Mouse (Mus musculus): ENCODE measurements around the gene Add1. TPM values are rescaled to one million over a fixed set of nuclear protein-coding genes. Genes with fewer than 3 reads are reported as not detected.

The Add1 gene
- polyA plus RNA-seq (2011; ENCODE audit: insufficient read depth, insufficient read length, low replicate concordance, missing spikeins) = 160 and 163 TPM in 2 replicates

DNA sequence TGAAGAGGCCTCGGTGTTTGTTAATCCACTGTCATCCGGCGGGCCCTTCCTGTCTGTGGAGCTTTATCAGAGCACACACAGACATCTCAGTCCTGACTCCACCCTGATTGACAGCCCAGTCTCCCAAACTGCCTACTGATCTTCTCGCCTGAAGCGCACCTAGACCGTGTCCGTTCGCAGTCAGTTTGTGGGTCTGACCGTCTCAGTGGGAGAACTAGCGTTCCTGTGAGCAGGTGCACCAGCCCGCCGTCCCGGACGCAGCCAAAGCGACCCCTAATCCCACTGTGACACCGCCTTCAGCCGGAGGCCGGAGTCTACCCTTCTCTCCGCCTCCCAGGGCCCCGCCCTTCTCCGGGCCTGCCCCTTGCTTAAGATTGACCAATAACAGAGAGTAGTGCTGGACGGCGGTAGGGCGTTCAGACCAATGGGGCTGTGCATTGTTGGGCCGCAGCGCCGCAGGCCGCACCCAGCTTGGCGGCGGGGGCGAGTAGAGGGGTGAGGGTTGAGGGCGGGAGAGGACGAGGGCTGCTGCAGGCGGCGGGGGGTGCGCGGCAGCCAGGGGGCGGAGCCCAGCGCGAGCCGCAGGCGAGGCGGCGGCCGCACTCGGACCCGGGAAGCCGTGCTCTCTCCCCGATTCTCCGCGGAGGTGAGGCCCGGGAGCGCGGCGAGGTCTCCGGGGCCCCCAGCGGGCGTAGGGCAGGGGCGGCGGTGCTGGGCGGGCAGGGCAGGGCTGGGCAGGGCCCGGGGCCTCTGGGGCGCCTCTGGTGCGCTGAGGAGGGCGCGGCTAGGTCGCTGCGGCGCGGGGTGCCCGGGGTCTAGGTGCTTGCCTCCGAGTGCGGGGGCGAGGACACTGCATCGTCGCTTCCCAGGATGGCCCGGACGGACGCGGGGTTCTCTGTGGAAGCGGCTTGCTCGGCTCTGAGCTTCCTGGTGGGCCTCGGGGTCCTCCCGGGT lies at the start of gene Add1:
Gene Add1, plus strand, starts transcription at position 397 of the 954 bp plus-strand sequence.
- peak within 1 kb of the TSS; percentile 96 for H3K27ac ChIP-seq (ENCODE audit: control insufficient read depth, insufficient read depth, low read depth, low read length, poor library complexity)
- H3K4me1 ChIP-seq (ENCODE audit: control insufficient read depth, insufficient read depth, low read length) = peaks cover 2% of the 10 kb centered on the region
- peak within 1 kb of the TSS; percentile 83 for H3K4me3 ChIP-seq (replicated peaks; ENCODE audit: control insufficient read depth, low read depth, low read length)
- TF ChIP-seq POLR2A (IDR thresholded peaks at IDR 0.05; ENCODE audit: borderline replicate concordance, control insufficient read depth, low read depth, low read length) = peak; percentile 89
- no peak; the same call in 1 of the 2 replicates for TF ChIP-seq CTCF (IDR thresholded peaks at IDR 0.05; ENCODE audit: control insufficient read depth, insufficient read depth, low read length)
- WGBS = under 1% methylated on average over 82 of the region's 84 CpGs

DNA sequence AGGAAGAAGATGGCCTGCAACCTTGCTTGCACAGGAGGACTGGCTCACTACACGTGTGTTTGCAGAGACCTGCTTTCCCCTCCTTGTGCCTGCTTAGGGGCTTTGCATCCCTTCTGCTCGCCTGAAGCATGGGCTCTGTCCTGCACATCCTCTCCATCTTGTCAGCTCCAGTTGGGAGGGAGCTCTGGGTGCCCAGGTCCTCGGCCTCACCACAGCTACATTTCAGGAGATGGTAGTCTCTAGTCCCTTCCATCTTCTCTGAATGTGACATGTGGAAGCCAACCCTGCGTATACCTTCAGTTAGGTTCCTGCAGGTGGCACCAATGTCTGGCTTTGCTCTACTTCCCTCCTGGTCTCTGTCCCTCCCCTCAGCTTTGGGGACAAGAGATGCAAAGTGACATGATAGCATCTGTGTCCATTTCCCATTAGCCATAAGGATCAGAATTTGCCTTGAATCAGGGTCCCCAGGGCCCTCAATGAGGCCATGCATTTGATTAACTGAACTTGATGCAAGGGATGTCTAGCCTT lies 49.4 kb upstream of the Add1 start:
- H3K27ac ChIP-seq (ENCODE audit: control insufficient read depth, insufficient read depth, low read depth, low read length, poor library complexity) = no peak overlapping the region; the same call in 1 of the 2 replicates
- no peak overlapping the region for H3K4me3 ChIP-seq (replicated peaks; ENCODE audit: control insufficient read depth, low read depth, low read length)
- TF ChIP-seq CTCF (IDR thresholded peaks at IDR 0.05; ENCODE audit: control insufficient read depth, insufficient read depth, low read length) = peak; percentile 70; the same call in 1 of the 2 replicates
- no peak for TF ChIP-seq POLR2A (IDR thresholded peaks at IDR 0.05; ENCODE audit: borderline replicate concordance, control insufficient read depth, low read depth, low read length)
- peaks cover 11% of the 10 kb centered on the region for H3K4me1 ChIP-seq (ENCODE audit: control insufficient read depth, insufficient read depth, low read length)
- 56% methylated on average over 4 of the region's 4 CpGs for WGBS

DNA sequence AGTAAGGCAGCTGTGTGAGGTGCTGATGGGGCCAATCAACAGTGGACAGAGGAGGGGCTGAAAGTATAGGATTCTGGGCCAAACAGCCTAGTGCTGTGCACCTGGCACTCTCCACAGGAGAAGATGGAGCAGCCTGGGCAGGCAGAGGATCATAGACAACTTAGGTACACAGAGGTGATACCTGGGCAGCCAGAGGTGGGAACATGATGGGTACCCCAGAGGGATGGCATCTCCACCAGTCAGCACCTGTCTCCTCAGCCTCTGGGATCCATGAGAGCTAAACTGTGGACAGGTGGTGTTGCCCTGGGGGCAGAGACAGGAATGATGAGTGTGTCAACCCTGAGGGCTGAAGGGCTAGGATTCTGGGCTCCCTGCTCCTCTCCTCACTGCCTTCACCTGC lies 49.0 kb upstream of the Add1 start:
- H3K27ac ChIP-seq (ENCODE audit: control insufficient read depth, insufficient read depth, low read depth, low read length, poor library complexity) = peak overlapping the region; percentile 32
- no peak overlapping the region for H3K4me3 ChIP-seq (replicated peaks; ENCODE audit: control insufficient read depth, low read depth, low read length)
- TF ChIP-seq CTCF (IDR thresholded peaks at IDR 0.05; ENCODE audit: control insufficient read depth, insufficient read depth, low read length) (no peak), POLR2A (IDR thresholded peaks at IDR 0.05; ENCODE audit: borderline replicate concordance, control insufficient read depth, low read depth, low read length) (no peak)
- peaks cover 11% of the 10 kb centered on the region for H3K4me1 ChIP-seq (ENCODE audit: control insufficient read depth, insufficient read depth, low read length)

DNA sequence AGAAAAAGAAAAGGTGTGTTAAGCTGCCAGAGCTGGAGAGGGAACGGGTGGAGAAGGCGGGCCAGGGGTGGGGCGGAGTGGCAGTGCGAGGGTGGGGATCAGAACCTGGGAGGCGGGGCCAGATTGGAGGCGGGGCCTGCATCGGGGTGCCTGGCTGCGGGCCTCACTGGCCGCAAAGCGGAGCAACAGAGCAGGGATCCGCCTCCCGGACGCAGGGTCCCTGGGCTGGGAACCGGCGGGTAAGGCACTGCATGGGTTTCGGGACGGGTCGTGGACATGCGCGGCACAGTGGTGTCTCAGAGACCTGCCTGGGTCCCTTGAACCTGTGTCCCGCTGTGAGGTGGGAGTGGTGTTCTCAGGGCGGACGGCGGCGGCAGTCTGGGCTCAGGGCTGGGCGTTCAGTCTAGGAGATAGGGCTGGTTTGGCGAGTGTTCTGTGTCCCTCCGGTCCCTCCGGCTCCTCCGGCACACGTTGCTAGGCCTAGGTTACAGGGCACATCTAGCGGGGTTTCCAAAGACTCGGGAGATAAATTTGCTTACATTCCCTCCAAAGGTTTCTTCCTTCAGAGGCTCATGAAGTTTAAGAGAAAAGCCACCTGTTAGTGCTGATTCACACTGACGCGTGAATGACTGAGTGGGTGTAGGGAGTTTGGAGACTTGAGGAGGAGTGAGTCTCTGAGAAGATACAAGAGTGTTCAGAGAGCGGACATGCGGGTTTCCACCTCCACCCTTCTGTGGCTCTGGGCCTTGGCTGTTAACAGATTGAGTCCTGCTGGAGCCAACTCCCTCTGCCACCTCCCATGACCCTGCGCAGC lies 47.6 kb upstream of the Add1 start, which contains the start of gene Sh3bp2:
Gene Sh3bp2, plus strand, starts transcription at position 176 of the 814 bp plus-strand sequence.
- peak; percentile 95; the same call in 1 of the 2 replicates for TF ChIP-seq POLR2A (IDR thresholded peaks at IDR 0.05; ENCODE audit: borderline replicate concordance, control insufficient read depth, low read depth, low read length)
- no peak for TF ChIP-seq CTCF (IDR thresholded peaks at IDR 0.05; ENCODE audit: control insufficient read depth, insufficient read depth, low read length)
- WGBS = 3% methylated on average over 38 of the region's 38 CpGs
- peak within 1 kb of the TSS; percentile 78 for H3K27ac ChIP-seq (ENCODE audit: control insufficient read depth, insufficient read depth, low read depth, low read length, poor library complexity)
- H3K4me1 ChIP-seq (ENCODE audit: control insufficient read depth, insufficient read depth, low read length) = peaks cover 13% of the 10 kb centered on the region
- H3K4me3 ChIP-seq (replicated peaks; ENCODE audit: control insufficient read depth, low read depth, low read length) = peak within 1 kb of the TSS; percentile 92

DNA sequence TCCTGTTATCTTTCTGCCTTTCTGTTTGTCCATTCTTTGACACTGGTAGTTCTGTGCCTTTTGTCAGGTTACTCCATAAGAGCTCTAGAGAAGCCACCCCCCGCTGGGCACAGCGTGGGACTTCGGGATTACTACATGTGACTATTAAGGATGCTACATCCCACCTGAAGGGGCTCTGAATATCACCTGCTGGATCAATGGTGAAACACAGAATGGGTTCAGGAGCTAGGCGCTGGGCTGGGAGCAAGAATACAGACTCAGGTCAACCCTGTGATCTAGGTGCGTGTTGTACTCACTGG lies 47.0 kb upstream of the Add1 start:
- TF ChIP-seq POLR2A (IDR thresholded peaks at IDR 0.05; ENCODE audit: borderline replicate concordance, control insufficient read depth, low read depth, low read length) = no peak
- no peak for TF ChIP-seq CTCF (IDR thresholded peaks at IDR 0.05; ENCODE audit: control insufficient read depth, insufficient read depth, low read length)
- Histone ChIP-seq H3K27ac (ENCODE audit: control insufficient read depth, insufficient read depth, low read depth, low read length, poor library complexity) (peak overlapping the region; percentile 78), H3K4me3 (replicated peaks; ENCODE audit: control insufficient read depth, low read depth, low read length) (peak overlapping the region; percentile 92), H3K4me1 (ENCODE audit: control insufficient read depth, insufficient read depth, low read length) (peaks cover 14% of the 10 kb centered on the region)
- WGBS = 75% methylated on average over 5 of the region's 5 CpGs

DNA sequence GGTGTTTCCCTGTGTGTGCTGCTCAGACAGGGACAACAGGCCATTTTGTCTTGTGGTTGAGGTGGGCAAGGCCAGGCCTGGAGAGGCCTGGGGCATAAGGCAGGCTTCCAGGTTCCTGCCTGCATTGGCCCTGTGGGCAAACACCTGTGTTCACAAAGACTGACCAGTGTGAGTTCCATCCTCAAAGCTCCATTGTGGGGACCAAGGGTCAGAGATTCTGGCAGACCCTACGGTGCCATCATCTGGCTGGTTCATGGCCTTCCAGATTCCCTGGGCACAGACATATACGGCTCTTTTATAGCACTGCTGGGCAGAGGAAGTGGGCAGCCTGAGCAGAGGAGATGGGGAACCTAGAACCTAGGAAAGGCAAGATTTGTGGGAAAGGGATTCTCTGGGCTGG lies 46.1 kb upstream of the Add1 start:
- WGBS = 76% methylated on average over 2 of the region's 2 CpGs
- Histone ChIP-seq H3K4me3 (replicated peaks; ENCODE audit: control insufficient read depth, low read depth, low read length) (no peak overlapping the region), H3K4me1 (ENCODE audit: control insufficient read depth, insufficient read depth, low read length) (peaks cover 17% of the 10 kb centered on the region), H3K27ac (ENCODE audit: control insufficient read depth, insufficient read depth, low read depth, low read length, poor library complexity) (no peak overlapping the region)
- TF ChIP-seq POLR2A (IDR thresholded peaks at IDR 0.05; ENCODE audit: borderline replicate concordance, control insufficient read depth, low read depth, low read length) = no peak
- no peak for TF ChIP-seq CTCF (IDR thresholded peaks at IDR 0.05; ENCODE audit: control insufficient read depth, insufficient read depth, low read length)

DNA sequence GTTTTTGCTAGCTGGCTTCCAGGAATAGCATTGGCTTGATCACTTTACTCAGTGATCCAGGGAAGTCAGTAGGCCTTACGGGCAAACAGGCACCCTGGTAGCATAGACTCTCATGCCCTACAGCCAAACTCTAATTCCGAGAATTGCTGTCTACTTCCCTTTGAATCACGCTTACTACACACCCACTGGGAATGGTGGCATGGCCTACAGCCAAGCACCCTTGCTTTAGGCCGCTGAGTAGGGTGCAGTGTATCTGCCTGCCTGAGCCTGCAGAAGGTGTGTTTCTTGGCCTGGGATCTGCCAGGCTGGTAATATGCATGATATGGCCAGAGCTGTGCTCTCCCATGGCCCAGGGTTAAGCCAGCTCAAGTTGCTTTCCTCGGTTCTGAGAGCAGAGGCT lies 44.7 kb upstream of the Add1 start:
- WGBS = 78% methylated on average over 5 of the region's 5 CpGs
- TF ChIP-seq CTCF (IDR thresholded peaks at IDR 0.05; ENCODE audit: control insufficient read depth, insufficient read depth, low read length) (no peak), POLR2A (IDR thresholded peaks at IDR 0.05; ENCODE audit: borderline replicate concordance, control insufficient read depth, low read depth, low read length) (no peak)
- Histone ChIP-seq H3K27ac (ENCODE audit: control insufficient read depth, insufficient read depth, low read depth, low read length, poor library complexity) (no peak overlapping the region), H3K4me1 (ENCODE audit: control insufficient read depth, insufficient read depth, low read length) (peaks cover 25% of the 10 kb centered on the region), H3K4me3 (replicated peaks; ENCODE audit: control insufficient read depth, low read depth, low read length) (no peak overlapping the region)

DNA sequence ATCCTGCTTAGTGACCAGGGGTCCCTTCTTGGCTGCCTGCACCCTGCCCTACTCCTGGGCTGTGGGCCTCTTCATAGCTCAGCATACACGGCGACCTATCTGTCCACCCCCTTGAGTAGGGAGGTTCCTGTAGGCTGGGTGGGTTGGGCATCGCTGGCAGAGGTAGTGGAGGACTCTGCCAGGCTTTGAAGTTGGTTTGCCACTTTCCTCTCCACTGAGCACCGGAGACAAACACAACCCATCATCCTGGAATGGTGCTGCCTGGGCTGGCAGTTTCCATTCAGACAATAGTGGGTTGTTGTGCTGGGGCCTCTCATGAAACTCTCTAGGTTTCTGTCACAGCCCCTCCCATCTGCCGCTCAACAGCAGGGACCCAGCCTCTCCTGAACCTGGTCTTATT lies 43.3 kb upstream of the Add1 start:
- H3K4me1 ChIP-seq (ENCODE audit: control insufficient read depth, insufficient read depth, low read length) = peaks cover 31% of the 10 kb centered on the region
- no peak overlapping the region for H3K4me3 ChIP-seq (replicated peaks; ENCODE audit: control insufficient read depth, low read depth, low read length)
- TF ChIP-seq CTCF (IDR thresholded peaks at IDR 0.05; ENCODE audit: control insufficient read depth, insufficient read depth, low read length) (no peak), POLR2A (IDR thresholded peaks at IDR 0.05; ENCODE audit: borderline replicate concordance, control insufficient read depth, low read depth, low read length) (no peak)
- H3K27ac ChIP-seq (ENCODE audit: control insufficient read depth, insufficient read depth, low read depth, low read length, poor library complexity) = no peak overlapping the region
- WGBS = 66% methylated on average over 5 of the region's 5 CpGs
